Mouse (Mus musculus) megakaryocyte, embryonic 14.5 days (primary cell): Measurements from ENCODE around the gene Hspe1. TPM values are rescaled to one million over a fixed set of nuclear protein-coding genes. Genes with fewer than 3 reads are reported as not detected.

Experiments
- H3K27me3 ChIP-seq: replicated peaks from 2 replicates; pipeline ENCODE3; 2012; ENCODE audit warnings: inconsistent platforms
- H3K36me3 ChIP-seq: replicated peaks from 2 replicates; pipeline ENCODE3; 2012; ENCODE audit warnings: low read length, inconsistent platforms, mixed read lengths
- H3K4me1 ChIP-seq: 2 replicates; pipeline ENCODE4 v1.6.1; 2012; ENCODE audit warnings: inconsistent platforms
- H3K4me3 ChIP-seq: replicated peaks from 2 replicates; pipeline ENCODE3; 2012; ENCODE audit warnings: moderate library complexity, mild to moderate bottlenecking, inconsistent platforms
- H3K9me3 ChIP-seq: 2 replicates; pipeline ENCODE4 v1.6.1; 2012; ENCODE audit warnings: inconsistent platforms
- FLI1 ChIP-seq: IDR thresholded peaks from 2 replicates; pipeline ENCODE4 v1.6.1; 2012; ENCODE audit warnings: low read length, inconsistent platforms, mixed read lengths
- GATA1 ChIP-seq: IDR thresholded peaks from 3 replicates; pipeline ENCODE4 v1.6.1; 2012; ENCODE audit warnings: mixed read lengths, low read length, inconsistent platforms, borderline replicate concordance
- polyA plus RNA-seq: library from polyadenylated mRNA; stranded (reverse); fragments of >175 nt; gene quantifications from 2 replicates; pipeline ENCODE4 v1.2.3, GENCODE M21; 2012; ENCODE audit warnings: low replicate concordance; ENCODE audit not compliant: insufficient read depth

Gene Hspe1
- 21.9 and 66.1 TPM in 2 replicates for polyA plus RNA-seq

- H3K4me3 ChIP-seq, result peak within 1 kb of the TSS; percentile 97
- H3K9me3 ChIP-seq, result no peaks in the 10 kb centered on the region
- no peaks in the 10 kb centered on the region for H3K27me3 ChIP-seq
- H3K36me3 ChIP-seq, result peaks cover 50% of the 10 kb centered on the region
- peaks cover 45% of the 10 kb centered on the region for H3K4me1 ChIP-seq
- TF ChIP-seq GATA1 (no peak), FLI1 (peak; percentile 47; the same call in 1 of the 2 replicates)
Measured at GRCm38 (mm10) chr1:55087932-55088610, at the start of gene Hspe1, which contains the start of gene Hspd1. Gene Hspe1, plus strand, starts transcription at chr1:55088132. Gene Hspd1, minus strand, starts transcription at chr1:55088243.

GRCm38 (mm10) chr1:55039944-55040343, 48.0 kb upstream of the Hspe1 start:
- TF ChIP-seq FLI1, result no peak
- no peak for TF ChIP-seq GATA1
- Histone ChIP-seq H3K4me1 (peaks cover 33% of the 10 kb centered on the region), H3K9me3 (peaks cover 31% of the 10 kb centered on the region), H3K36me3 (peaks cover 14% of the 10 kb centered on the region), H3K27me3 (no peaks in the 10 kb centered on the region), H3K4me3 (no peak overlapping the region)

- H3K4me3 ChIP-seq, result no peak overlapping the region
- peaks cover 36% of the 10 kb centered on the region for H3K9me3 ChIP-seq
- TF ChIP-seq FLI1 (no peak), GATA1 (no peak)
- H3K4me1 ChIP-seq, result peaks cover 36% of the 10 kb centered on the region
- peaks cover 14% of the 10 kb centered on the region for H3K36me3 ChIP-seq
- peaks cover 3% of the 10 kb centered on the region for H3K27me3 ChIP-seq
Measured at GRCm38 (mm10) chr1:55041691-55042090, 46.2 kb upstream of the Hspe1 start.

GRCm38 (mm10) chr1:55042246-55042645, 45.7 kb upstream of the Hspe1 start:
- H3K36me3 ChIP-seq, result peaks cover 14% of the 10 kb centered on the region
- H3K4me1 ChIP-seq, result peaks cover 36% of the 10 kb centered on the region
- peaks cover 36% of the 10 kb centered on the region for H3K9me3 ChIP-seq
- no peak for TF ChIP-seq GATA1
- H3K27me3 ChIP-seq, result peaks cover 3% of the 10 kb centered on the region
- H3K4me3 ChIP-seq, result no peak overlapping the region

GRCm38 (mm10) chr1:55043164-55043563, 44.8 kb upstream of the Hspe1 start:
- TF ChIP-seq FLI1, result no peak
- TF ChIP-seq GATA1, result no peak
- H3K4me3 ChIP-seq, result no peak overlapping the region
- peaks cover 36% of the 10 kb centered on the region for H3K4me1 ChIP-seq
- H3K36me3 ChIP-seq, result peaks cover 14% of the 10 kb centered on the region
- H3K9me3 ChIP-seq, result peaks cover 36% of the 10 kb centered on the region
- H3K27me3 ChIP-seq, result peaks cover 3% of the 10 kb centered on the region

GRCm38 (mm10) chr1:55048841-55049587, 38.9 kb upstream of the Hspe1 start:
- Histone ChIP-seq H3K4me1 (peaks cover 39% of the 10 kb centered on the region), H3K4me3 (no peak overlapping the region), H3K27me3 (peaks cover 3% of the 10 kb centered on the region), H3K36me3 (peaks cover 4% of the 10 kb centered on the region), H3K9me3 (peaks cover 8% of the 10 kb centered on the region; the same call in 1 of the 2 replicates)
- no peak for TF ChIP-seq GATA1
- no peak for TF ChIP-seq FLI1

GRCm38 (mm10) chr1:55051671-55052070, 36.3 kb upstream of the Hspe1 start:
- TF ChIP-seq FLI1, result no peak
- TF ChIP-seq GATA1, result no peak
- Histone ChIP-seq H3K4me1 (peaks cover 51% of the 10 kb centered on the region), H3K27me3 (no peaks in the 10 kb centered on the region), H3K9me3 (peaks cover 3% of the 10 kb centered on the region; the same call in 1 of the 2 replicates), H3K36me3 (peaks cover 30% of the 10 kb centered on the region), H3K4me3 (peak overlapping the region; percentile 93)

DNA sequence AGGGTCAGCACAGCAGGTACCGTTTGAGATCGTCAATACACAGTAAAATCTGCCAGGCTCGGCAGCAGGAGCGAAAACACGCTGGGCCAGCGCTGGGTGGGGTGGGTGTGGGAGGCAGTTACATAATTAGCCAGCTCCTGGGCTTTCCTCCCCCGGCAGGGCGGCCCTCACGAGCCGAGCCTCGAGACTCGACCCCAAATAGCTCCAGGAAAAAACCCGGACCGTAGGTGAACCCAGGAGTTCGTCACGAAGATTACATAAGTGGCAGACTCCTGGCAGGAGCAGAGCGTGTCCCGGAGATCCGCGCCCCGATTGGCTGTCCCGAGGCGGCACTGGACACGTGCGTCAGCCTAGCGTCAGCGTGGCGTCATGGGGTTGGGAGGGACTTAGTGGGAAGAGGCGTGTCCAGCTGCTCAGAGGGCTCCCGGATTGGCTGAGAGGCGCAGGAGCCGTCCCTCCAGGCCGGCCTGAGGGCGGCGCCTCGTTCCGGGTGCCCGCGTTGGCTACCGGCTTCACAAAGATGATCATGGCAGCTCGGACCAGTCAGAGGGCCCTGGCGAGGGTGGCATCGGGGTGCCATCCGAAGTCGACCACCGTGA, 35.5 kb upstream of the Hspe1 start, which contains the start of gene Coq10b:
TSS of gene Coq10b (plus strand) at position 416 of the 599 bp plus-strand sequence.
- Histone ChIP-seq H3K36me3 (peaks cover 38% of the 10 kb centered on the region), H3K9me3 (peaks cover 3% of the 10 kb centered on the region; the same call in 1 of the 2 replicates), H3K27me3 (no peaks in the 10 kb centered on the region), H3K4me3 (peak within 1 kb of the TSS; percentile 93), H3K4me1 (peaks cover 59% of the 10 kb centered on the region)
- TF ChIP-seq FLI1 (no peak), GATA1 (no peak)

DNA sequence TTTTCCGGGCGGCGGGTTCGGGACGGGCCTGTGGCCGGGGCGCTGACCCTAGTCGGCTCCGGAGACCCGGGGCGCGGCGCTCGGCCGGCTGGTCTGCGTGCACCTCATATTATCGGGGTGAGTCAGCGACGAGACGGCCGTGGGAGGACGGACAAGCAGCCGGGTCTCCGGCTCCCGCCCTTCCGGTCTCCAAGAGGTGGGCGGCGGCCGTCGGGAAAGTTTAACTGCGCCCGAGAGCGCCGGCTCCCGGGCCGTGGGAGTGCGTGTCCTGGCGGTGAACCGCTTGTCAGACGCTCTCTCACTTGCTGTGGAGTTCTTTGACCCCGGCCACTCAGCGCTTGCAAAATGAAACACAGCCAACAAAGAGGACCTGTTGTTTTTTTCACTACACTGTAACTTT, 34.9 kb upstream of the Hspe1 start:
- no peak for TF ChIP-seq GATA1
- no peak for TF ChIP-seq FLI1
- Histone ChIP-seq H3K36me3 (peaks cover 42% of the 10 kb centered on the region), H3K4me1 (peaks cover 64% of the 10 kb centered on the region), H3K9me3 (peaks cover 3% of the 10 kb centered on the region; the same call in 1 of the 2 replicates), H3K27me3 (no peaks in the 10 kb centered on the region), H3K4me3 (peak overlapping the region; percentile 93)

DNA sequence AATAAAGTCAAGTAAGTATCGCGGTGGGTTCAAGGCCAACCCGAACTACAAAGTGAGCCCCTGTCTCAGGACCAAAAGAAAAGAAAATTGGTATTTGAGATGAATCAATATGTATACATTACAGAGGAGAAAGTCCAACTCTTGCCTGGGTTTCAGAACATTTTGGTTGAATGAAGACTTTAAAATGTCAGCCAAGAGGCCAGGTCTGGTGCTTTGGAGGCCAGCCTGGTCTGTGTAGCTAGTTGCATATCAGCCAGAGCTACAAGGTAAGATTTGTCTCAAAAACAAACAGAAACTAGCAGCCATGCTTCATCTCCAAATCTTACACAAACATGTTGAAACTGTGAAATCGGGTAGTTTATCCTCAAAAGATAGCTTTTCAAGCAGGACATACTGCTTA, 34.3 kb upstream of the Hspe1 start:
- Histone ChIP-seq H3K27me3 (no peaks in the 10 kb centered on the region), H3K4me1 (peaks cover 69% of the 10 kb centered on the region), H3K9me3 (peaks cover 3% of the 10 kb centered on the region; the same call in 1 of the 2 replicates), H3K4me3 (peak overlapping the region; percentile 93), H3K36me3 (peaks cover 45% of the 10 kb centered on the region)
- TF ChIP-seq GATA1 (no peak), FLI1 (no peak)
